Mouse (Mus musculus) duodenum, adult 2 months (tissue): ENCODE measurements around the gene Gm28553. TPM values are rescaled to one million over a fixed set of nuclear protein-coding genes. Genes with fewer than 3 reads are reported as not detected.

Experiments
- polyA plus RNA-seq: library from polyadenylated mRNA; depleted of rRNA; stranded (reverse); fragments of >200 nt; gene quantifications from 2 replicates; pipeline ENCODE4 v1.2.3, GENCODE M21; 2012; ENCODE audit warnings: low replicate concordance; rRNA removed

The Gm28553 gene
- polyA plus RNA-seq, result not detected in 2 replicates

DNA sequence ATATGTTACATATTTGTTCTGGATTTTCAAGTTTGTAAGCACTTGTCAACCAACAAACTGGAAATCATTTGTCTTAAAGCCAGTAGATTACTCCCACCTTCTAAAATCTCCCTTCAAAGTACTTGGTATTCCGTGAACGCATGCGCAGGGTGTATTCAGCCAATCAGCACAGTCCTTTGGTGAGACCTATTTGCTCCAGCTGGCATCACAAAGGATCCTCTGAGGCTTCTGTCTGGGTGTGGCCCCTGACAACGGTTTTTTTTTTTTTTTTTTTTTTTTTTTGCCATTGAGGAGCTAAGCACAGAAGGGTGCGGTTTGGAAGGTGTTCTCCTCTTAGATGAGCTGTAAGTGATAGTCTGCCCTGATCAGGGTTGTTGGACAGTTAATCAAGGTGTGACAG, at the start of gene Gm28553:
Gene Gm28553 (plus strand): TSS at position 301 of the 400 bp plus-strand sequence.

